Mouse (Mus musculus): Measurements from ENCODE around the gene Tmem108. TPM values are rescaled to one million over a fixed set of nuclear protein-coding genes. Genes with fewer than 3 reads are reported as not detected.

Tmem108 gene
- 1 to 10 TPM; 4.1 to 5.9 TPM for total RNA-seq (2021)
- long read RNA-seq, experiment 1, full-length matches to known transcripts, result 6 of 8 reads
- long read RNA-seq, experiment 1, partial matches to known transcripts, result 2 of 8 reads
- long read RNA-seq, experiment 1, other reads (novel, unspliced or antisense), result 0 of 8 reads
- long read RNA-seq, experiment 2, partial matches to known transcripts, result 0 of 3 reads
- long read RNA-seq, experiment 2, other reads (novel, unspliced or antisense), result 0 of 3 reads

DNA sequence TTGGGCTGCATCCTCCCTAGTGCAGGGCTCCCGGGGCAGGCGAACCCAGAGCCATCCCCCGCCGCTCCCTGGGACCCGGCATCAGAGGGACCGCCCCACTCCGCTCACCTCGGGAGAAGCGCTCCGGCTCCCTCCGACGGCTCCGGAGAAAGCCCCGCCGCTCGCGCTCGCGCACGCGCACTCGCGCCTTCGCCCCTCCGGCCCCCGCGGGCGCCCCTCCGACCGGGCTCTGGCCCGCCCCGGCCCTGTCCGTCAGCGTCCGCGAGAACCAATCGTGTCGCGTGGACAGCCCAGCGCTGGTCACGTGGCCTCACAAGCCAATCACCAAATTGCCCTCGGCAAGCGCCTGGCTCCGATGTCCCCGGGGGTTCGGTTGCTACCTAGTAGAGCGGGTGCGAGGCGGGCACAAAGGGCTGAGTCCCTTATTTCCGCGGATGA, at the start of gene Tmem108:
Gene Tmem108, minus strand, starts transcription at position 191 of the 438 bp plus-strand sequence.
- peak; percentile 92 for DNase-seq

GRCm38 (mm10) chr9:103789029-103789428, 27.4 kb upstream of the Tmem108 start:
- DNase-seq, result no peak

DNA sequence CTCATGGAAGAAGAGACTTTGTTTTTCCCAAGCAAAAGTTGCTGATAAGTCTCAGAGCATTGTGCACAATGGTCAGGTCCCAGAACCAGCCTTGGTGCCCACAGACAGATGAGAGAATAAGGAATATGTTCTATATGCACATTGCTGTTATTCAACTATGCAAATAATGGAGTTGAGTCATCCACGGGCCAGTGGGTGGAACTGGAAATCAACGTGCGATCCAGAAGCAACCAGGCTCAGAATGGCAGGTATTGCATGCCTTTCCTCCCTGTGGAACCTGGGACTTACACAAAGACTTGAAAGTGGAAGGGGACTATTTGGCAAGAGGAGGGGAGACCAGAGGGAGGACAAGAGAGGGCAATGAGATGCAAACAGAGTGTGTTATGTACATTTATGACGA, 22.5 kb upstream of the Tmem108 start:
- DNase-seq, result no peak

DNA sequence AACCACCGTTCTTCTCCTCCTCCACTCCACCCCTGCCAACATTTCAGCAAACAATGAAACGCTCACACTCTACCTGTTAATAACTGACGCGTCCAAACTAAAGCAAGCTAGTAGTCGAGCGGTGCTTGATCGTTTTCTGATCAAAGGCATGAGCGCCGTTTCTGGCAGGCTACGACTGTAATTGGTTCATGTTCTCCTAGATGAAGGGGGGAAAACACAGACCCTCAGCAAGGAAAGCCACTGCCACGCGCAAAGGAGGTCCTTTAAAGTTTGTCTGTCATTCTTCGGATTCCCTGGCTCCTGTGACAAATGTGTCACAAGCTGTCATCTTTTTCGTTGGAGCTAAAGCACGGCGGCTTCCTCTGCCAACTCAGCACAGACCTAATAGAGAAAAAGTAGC, 21.6 kb upstream of the Tmem108 start:
- DNase-seq, result no peak

GRCm38 (mm10) chr9:103782306-103782705, 20.7 kb upstream of the Tmem108 start:
- no peak for DNase-seq

DNA sequence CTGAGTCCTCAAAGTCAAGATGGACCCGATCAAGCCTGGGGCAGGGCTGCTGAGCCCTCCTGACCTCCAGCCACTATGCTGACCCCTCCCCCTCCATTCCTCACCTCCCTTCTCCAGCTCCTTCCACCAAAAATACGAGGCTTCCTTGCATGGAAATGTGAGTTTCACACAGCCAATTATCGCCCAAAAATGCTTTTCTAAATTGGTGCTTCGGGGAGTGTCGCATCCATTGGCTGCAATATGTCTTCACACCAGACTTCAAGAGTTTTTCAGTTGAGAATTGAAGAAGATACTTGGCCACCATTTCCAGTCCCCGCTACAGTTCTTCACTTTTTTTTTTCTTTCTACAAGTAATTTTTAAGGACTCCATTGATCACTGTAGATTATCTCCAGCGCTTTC, 19.8 kb upstream of the Tmem108 start:
- no peak for DNase-seq

- no peak for DNase-seq
Observed at GRCm38 (mm10) chr9:103780598-103780997, 19.0 kb upstream of the Tmem108 start.

GRCm38 (mm10) chr9:103778185-103778584, 16.5 kb upstream of the Tmem108 start:
- DNase-seq, result no peak

DNA sequence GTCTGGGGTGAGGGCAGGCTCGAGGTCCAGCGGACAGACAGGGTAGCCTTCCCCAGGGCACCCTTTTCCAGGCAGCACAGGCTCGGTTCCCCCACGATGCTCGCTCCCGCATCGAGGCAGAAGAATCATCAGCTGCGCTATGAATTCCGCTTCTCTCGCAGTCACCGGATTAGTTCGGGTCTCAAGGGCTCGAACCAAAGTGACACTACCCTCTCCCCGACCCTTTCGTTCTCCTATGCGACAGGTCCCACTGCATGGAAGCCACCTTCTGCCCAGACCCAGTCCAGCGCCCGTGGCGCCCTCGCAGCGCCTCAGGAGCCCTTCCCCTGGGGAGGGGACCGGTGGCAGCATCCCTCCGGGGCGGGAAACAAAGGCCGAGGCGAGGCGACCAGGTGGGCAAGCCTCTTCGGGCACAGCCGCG, 476 bp downstream of the Tmem108 start:
- no peak for DNase-seq

GRCm38 (mm10) chr9:103760356-103760755, 1.3 kb downstream of the Tmem108 start:
- DNase-seq, result no peak

DNA sequence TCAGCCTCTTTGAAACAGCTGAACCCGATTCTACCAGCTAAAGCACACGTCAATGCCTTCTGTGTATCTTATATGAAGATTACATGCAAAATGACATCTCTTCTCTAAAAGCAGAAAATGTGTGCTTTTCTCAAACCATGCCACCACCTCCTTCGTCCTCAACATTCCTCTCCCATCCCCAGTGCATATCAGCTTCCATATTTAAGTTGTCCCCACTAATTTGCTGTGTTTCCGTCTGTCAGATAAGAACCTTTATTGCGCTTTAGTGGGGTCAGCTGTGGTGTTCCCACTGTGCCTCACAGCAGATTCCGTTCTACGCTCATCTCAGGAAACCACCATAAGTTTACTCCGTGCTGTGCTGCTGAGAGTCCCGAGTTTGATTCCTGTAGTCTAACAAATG, 1.8 kb downstream of the Tmem108 start:
- no peak for DNase-seq

- peak; percentile 89 for DNase-seq
Observed at GRCm38 (mm10) chr9:103758930-103759695, 2.5 kb downstream of the Tmem108 start.

DNA sequence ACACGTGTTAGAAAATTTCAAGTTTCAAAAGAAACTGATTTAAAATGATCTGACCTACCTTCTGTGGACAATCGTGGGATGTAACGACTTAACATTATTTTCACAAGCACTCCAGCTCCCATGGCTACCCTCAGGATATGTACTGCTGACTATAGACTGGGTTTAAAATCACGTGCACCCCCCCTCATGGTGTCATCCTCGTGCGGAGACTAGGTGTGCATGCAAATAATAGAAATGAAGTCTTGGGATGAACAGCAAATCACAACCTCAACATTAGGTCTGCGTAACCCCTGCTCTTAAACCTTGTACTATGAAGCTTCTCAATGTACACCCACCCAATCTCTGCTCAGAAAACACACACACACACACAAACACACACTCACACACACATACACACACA, 3.4 kb downstream of the Tmem108 start:
- DNase-seq, result no peak

DNA sequence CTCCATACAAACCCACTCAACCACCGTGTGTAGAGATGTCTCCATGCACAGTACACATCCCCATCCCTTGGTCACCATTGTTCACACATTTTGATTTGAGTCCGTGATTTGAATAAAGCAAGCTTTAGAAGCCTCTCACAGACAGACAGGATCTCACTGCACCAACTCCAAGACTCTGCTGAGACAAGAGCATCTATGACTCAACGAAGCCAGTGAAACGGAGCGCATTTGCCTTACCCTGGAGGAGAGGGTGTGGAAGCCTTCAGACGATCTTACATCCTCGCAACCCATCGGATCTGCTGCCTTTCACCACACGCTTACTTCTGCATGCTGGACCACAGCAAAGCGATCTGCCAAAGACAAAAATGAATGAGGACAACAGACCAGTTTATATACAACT, 9.0 kb downstream of the Tmem108 start:
- DNase-seq, result no peak

- DNase-seq, result no peak
Observed at GRCm38 (mm10) chr9:103751568-103751967, 10.1 kb downstream of the Tmem108 start.

DNA sequence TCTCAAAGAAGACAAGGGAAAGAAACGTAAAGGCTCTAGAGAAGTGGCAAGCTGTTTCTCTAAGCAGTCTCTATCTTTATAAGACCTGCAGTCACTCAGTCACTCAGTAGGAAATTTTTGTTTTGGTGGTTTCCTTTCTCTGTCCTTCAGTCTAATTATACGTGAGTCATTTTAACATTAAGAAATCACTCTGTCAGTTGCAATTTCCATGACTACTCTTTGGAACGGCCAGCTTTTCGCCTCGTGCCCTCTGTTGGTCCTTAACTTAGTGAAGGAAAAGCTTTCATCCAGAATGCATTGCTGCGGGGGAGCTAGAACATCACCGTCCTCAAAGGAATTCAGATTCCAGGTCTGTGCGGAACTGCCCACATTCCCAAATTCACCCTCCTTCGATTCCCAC, 11.1 kb downstream of the Tmem108 start:
- no peak for DNase-seq

DNA sequence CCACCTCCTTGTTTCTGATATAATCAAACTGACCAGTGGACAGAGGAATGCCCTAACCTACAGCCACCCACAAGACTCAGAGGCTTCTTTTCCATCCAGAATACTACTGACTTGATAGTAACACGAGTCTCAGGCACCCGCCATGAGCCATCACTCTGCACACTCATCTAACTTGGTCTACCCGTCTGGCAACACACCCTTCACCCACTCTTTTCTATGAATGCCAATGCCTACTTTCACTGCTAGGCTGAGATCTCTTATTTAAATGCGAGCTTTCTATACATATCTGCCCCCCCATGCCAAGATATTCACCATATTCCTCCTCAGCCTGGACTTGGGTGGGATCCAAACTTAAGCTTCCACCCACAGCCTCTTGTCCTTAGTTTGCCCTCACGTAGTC, 15.0 kb downstream of the Tmem108 start:
- DNase-seq, result no peak

DNA sequence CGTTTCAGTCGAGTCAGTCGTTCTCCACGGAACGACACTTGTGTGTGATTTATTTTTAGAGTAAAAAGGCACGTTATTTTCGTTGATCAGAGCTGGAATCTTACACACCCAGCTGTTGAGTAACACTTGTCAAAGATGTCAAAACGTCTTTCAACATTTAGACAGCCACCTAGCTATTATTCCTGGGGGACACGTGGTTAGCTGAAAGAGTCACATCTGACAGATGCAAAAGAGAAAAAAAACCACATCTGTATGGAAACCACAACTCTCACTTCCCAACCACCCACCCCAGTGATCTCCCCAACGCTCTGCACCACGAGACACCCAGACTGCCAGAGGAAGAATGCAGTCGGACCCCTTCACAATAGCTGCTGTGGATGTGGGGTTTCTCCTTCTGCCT, 21.5 kb downstream of the Tmem108 start:
- DNase-seq, result no peak

GRCm38 (mm10) chr9:103739062-103739461, 22.6 kb downstream of the Tmem108 start:
- DNase-seq, result no peak

- no peak for DNase-seq
Observed at GRCm38 (mm10) chr9:103729716-103730115, 31.9 kb downstream of the Tmem108 start.

GRCm38 (mm10) chr9:103726751-103727462, 34.7 kb downstream of the Tmem108 start:
- DNase-seq, result no peak

GRCm38 (mm10) chr9:103725497-103725896, 36.1 kb downstream of the Tmem108 start:
- no peak for DNase-seq

DNA sequence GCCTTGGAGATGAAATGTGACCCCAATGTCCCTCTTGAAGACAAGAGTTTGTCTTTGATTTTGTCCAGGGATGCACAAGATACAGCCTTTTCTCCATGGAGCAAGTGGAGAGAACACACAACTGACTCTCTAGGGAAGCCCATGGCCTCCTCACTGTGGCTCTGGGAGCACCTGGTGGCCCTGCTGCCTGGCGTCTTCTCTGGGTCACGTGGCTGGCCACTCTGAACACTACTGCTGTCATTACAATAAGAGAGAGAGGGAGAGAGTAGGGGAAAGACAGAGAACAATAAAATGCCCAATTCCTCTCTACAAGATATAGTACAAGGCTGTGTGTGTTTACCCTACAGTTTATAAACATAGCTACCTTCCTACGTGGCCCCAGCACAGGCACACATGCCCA, 40.2 kb downstream of the Tmem108 start:
- DNase-seq, result no peak
